ENCODE assay signal across 8 mouse cellular contexts in the genomic region with DNA sequence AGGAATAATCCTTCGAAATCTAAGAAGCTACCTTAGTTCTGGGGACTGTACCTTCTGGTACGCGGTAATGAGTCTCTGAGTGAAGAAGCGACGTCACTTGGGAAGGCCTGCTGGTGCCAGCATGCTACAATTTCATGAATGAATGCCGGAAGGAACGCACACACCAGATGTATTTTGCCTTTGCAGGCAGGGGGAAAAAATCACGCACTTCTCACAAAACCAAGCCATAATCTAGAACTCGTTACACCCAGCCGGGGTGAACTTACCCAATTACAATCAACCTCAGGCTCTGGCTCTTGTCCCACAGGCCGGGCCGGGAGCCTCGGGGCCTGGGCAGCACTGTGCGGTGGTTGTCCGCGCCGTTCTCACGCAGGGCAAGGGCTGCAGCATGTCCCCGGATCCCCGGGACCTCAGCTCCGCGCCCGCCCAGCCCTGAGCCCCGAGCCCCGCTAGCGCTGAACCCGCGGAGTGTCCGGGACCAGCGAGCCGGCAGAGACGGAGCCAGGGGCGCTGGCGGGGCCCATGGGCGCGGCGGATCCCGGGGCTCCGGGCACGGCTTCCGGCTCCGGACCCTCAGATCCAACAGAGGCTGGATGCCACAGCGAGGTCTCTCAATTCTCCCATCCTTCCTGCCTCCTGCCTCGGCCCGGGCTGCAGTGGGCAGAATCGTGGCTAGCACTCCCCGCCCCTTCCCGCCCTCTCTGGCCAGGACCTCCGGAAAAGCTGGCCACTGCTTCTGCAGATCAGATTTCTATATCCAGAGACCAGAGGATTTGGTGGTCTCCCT. TPM values are rescaled to one million over a fixed set of nuclear protein-coding genes. Genes with fewer than 3 reads are reported as not detected.
A peak's percentile ranks its signal among the peaks of the same experiment; 100 is the strongest.
DNase-seq lines count a peak whose midpoint lies in the region; ATAC-seq and TF ChIP-seq lines count a peak whose summit lies in the region.

No protein-coding gene starts in this region.

- H3K4me1 ChIP-seq in bone marrow macrophage, adult 2 months (ENCODE audit: control insufficient read depth, insufficient read depth, low read length) = no peaks in the 10 kb centered on the region
- 0 out of 4 replicates have a peak, but pooled peaks cover 0 to 6% of the 10 kb centered on the region in 2 experiments for H3K4me1 ChIP-seq in heart, embryonic 14.5 days (ENCODE audit: control insufficient read depth in 2 of 2, insufficient read depth in 2 of 2, low read length in 2 of 2)
- H3K4me1 ChIP-seq in kidney, postnatal 0 days (replicated peaks; ENCODE audit: insufficient read depth, low read length) = 0 out of 2 replicates have a peak, but pooled peaks cover 8% of the 10 kb centered on the region
- H3K4me1 ChIP-seq in liver, embryonic 14.5 days (replicated peaks; ENCODE audit: control insufficient read depth in 2 of 2, insufficient read depth in 2 of 2, low read length in 1 of 2) = peaks cover 0 to 2% of the 10 kb centered on the region in 2 experiments; a peak in 2 of 4 replicates
- H3K4me1 ChIP-seq in olfactory bulb, adult 2 months (ENCODE audit: control insufficient read depth, insufficient read depth, low read length) = no peaks in the 10 kb centered on the region

- DNase-seq in fibroblast of lung, adult 2 months (ENCODE audit: low read depth) = peak; percentile 29
- DNase-seq in kidney, postnatal 0 days (ENCODE audit: low spot score) = peak; percentile 54
- no peak for DNase-seq in liver, embryonic 14.5 days (ENCODE audit: low read depth in 3 of 3, low spot score in 3 of 3)
- DNase-seq in spleen, postnatal 36 days (ENCODE audit: low spot score in 2 of 2) = no peak

- H3K4me2 ChIP-seq in heart, embryonic 14.5 days (ENCODE audit: low read length) = peak overlapping the region; percentile 85
- peak overlapping the region; percentile 95 for H3K4me2 ChIP-seq in kidney, postnatal 0 days (ENCODE audit: low read length)
- peak overlapping the region; percentile 44 for H3K4me2 ChIP-seq in liver, embryonic 14.5 days (ENCODE audit: low read depth)

- peak overlapping the region; percentile 88 for H3ac ChIP-seq in C2C12 (ENCODE audit: control insufficient read depth, insufficient read length, low read depth)

- no peaks in the 10 kb centered on the region for H3K79me3 ChIP-seq in C2C12 (ENCODE audit: low read depth)

- peak overlapping the region; percentile 74 for H3K9ac ChIP-seq in heart, embryonic 14.5 days (ENCODE audit: low read length)
- H3K9ac ChIP-seq in kidney, postnatal 0 days (ENCODE audit: low read depth, low read length) = peak overlapping the region; percentile 79
- 0 out of 2 replicates have a peak overlapping the region, but pooled peaks have one; percentile 9 for H3K9ac ChIP-seq in liver, embryonic 14.5 days (replicated peaks)

- H3K36me3 ChIP-seq in C2C12 (ENCODE audit: control insufficient read depth, insufficient read depth) = no peaks in the 10 kb centered on the region
- H3K36me3 ChIP-seq in heart, embryonic 14.5 days (ENCODE audit: control insufficient read depth, insufficient read depth, low read length) = no peaks in the 10 kb centered on the region
- no peaks in the 10 kb centered on the region for H3K36me3 ChIP-seq in kidney, postnatal 0 days (ENCODE audit: insufficient read depth, low read length)
- no peaks in the 10 kb centered on the region for H3K36me3 ChIP-seq in liver, embryonic 14.5 days (replicated peaks; ENCODE audit: control insufficient read depth, insufficient read depth, low read depth)

- no peaks in the 10 kb centered on the region for H3K79me2 ChIP-seq in C2C12 (ENCODE audit: control insufficient read depth, insufficient read depth)

- no peak for TF ChIP-seq EP300 in liver, embryonic 14.5 days (IDR thresholded peaks at IDR 0.05; ENCODE audit: low read depth)

- WGBS in heart, embryonic 14.5 days = 5% methylated on average over 49 of the region's 49 CpGs
- WGBS in kidney, postnatal 0 days = 3% methylated on average over 49 of the region's 49 CpGs
- 8% methylated on average over 49 of the region's 49 CpGs for WGBS in liver, embryonic 14.5 days (ENCODE audit: insufficient replicate concordance)
- WGBS in olfactory bulb, adult 2 months = 4% methylated on average over 49 of the region's 49 CpGs

- H3K4me3 ChIP-seq in C2C12 (ENCODE audit: insufficient read depth, poor library complexity, severe bottlenecking) = peak overlapping the region; percentile 25
- H3K4me3 ChIP-seq in bone marrow macrophage, adult 2 months (ENCODE audit: insufficient read depth, low read length) = peak overlapping the region; percentile 59
- H3K4me3 ChIP-seq in heart, embryonic 14.5 days (ENCODE audit: control insufficient read depth in 1 of 2, insufficient read depth in 1 of 2, low read depth in 1 of 2, low read length in 2 of 2) = peak overlapping the region; percentile 74 to 79
- peak overlapping the region; percentile 69 for H3K4me3 ChIP-seq in kidney, postnatal 0 days (replicated peaks; ENCODE audit: low read depth, low read length)
- peak overlapping the region; percentile 24 to 51 for H3K4me3 ChIP-seq in liver, embryonic 14.5 days (ENCODE audit: insufficient read depth in 1 of 2, low read depth in 2 of 2, low read length in 2 of 2)
- peak overlapping the region; percentile 45 for H3K4me3 ChIP-seq in olfactory bulb, adult 2 months (ENCODE audit: insufficient read depth, low read depth, low read length)

- H3K27me3 ChIP-seq in C2C12 (ENCODE audit: control insufficient read depth, insufficient read depth, insufficient read length) = no peaks in the 10 kb centered on the region
- H3K27me3 ChIP-seq in heart, embryonic 14.5 days (ENCODE audit: control insufficient read depth, insufficient read depth, low read length) = no peaks in the 10 kb centered on the region
- no peaks in the 10 kb centered on the region for H3K27me3 ChIP-seq in kidney, postnatal 0 days (ENCODE audit: insufficient read depth, low read length)
- H3K27me3 ChIP-seq in liver, embryonic 14.5 days (ENCODE audit: control insufficient read depth, insufficient read depth, low read length) = no peaks in the 10 kb centered on the region

- no peaks in the 10 kb centered on the region for H3K9me3 ChIP-seq in heart, embryonic 14.5 days (ENCODE audit: control insufficient read depth, low read length)
- no peaks in the 10 kb centered on the region for H3K9me3 ChIP-seq in kidney, postnatal 0 days (replicated peaks; ENCODE audit: low read length)
- H3K9me3 ChIP-seq in liver, embryonic 14.5 days (ENCODE audit: control insufficient read depth, low read length) = no peaks in the 10 kb centered on the region

- TF ChIP-seq POLR2A in bone marrow macrophage, adult 2 months (IDR thresholded peaks at IDR 0.05; ENCODE audit: borderline replicate concordance, low read depth, low read length) = no peak
- no peak for TF ChIP-seq POLR2A in olfactory bulb, adult 2 months (IDR thresholded peaks at IDR 0.05; ENCODE audit: insufficient read depth, low read depth, low read length)

- no peak overlapping the region for H3K27ac ChIP-seq in bone marrow macrophage, adult 2 months (ENCODE audit: insufficient read depth, low read depth, low read length)
- H3K27ac ChIP-seq in heart, embryonic 14.5 days (replicated peaks in 1 of 2; ENCODE audit: control insufficient read depth in 1 of 2, insufficient read depth in 1 of 2, low read depth in 2 of 2, low read length in 2 of 2) = no peak overlapping the region
- H3K27ac ChIP-seq in kidney, postnatal 0 days = peak overlapping the region; percentile 80
- H3K27ac ChIP-seq in liver, embryonic 14.5 days = no peak overlapping the region
- no peak overlapping the region for H3K27ac ChIP-seq in olfactory bulb, adult 2 months (ENCODE audit: insufficient read depth, low read depth, low read length)

- TF ChIP-seq CTCF in C2C12 (IDR thresholded peaks at IDR 0.05; ENCODE audit: control insufficient read depth, insufficient read depth, insufficient read length) = no peak
- TF ChIP-seq CTCF in bone marrow macrophage, adult 2 months (IDR thresholded peaks at IDR 0.05; ENCODE audit: low read depth, low read length) = no peak
- no peak for TF ChIP-seq CTCF in kidney, postnatal 0 days (IDR thresholded peaks at IDR 0.05; ENCODE audit: low read depth)
- TF ChIP-seq CTCF in liver, embryonic 14.5 days (IDR thresholded peaks at IDR 0.05; ENCODE audit: low read depth) = no peak
- TF ChIP-seq CTCF in olfactory bulb, adult 2 months (IDR thresholded peaks at IDR 0.05; ENCODE audit: insufficient read depth, low read depth, low read length) = no peak

- peak; percentile 50; the same call in 1 of the 2 replicates for ATAC-seq in heart, embryonic 14.5 days (ENCODE audit: insufficient number of reproducible peaks, insufficient read depth, low FRiP score, low read depth)
- ATAC-seq in kidney, postnatal 0 days (replicated peaks; ENCODE audit: low FRiP score, low read depth) = peak; percentile 61
- ATAC-seq in liver, embryonic 14.5 days (ENCODE audit: insufficient read depth) = peak; percentile 26; the same call in 1 of the 2 replicates

RNA-seq across cellular contexts. Expression of a gene that starts 23.8 kb away (rescaled TPM):
- 3.5 TPM for polyA plus RNA-seq in C2C12 (2012; fragmentation: generic; extraction: Trizol)
- polyA plus RNA-seq in bone marrow macrophage, adult 2 months (2012; ENCODE audit: insufficient read depth, insufficient read length, missing spikeins) = 0.29 and 0.50 TPM in 2 replicates
- polyA plus RNA-seq in heart, embryonic 14.5 days (2014; fragmentation: Nextera tagmentation; extraction: Ambion mirVana) = 3.6 and 4.2 TPM in 2 replicates
- 52.3 and 57.8 TPM in 2 replicates for polyA plus RNA-seq in kidney, postnatal 0 days (2015; fragmentation: Nextera tagmentation; extraction: Ambion mirVana)
- 1.2 and 1.4 TPM in 2 replicates for polyA plus RNA-seq in liver, embryonic 14.5 days (2012; rRNA removed)
- 1.7 and 1.8 TPM in 2 replicates for polyA plus RNA-seq in liver, embryonic 14.5 days (2014; fragmentation: Nextera tagmentation; extraction: Ambion mirVana)
- not detected in 2 replicates for polyA plus RNA-seq in olfactory bulb, adult 2 months (2012; ENCODE audit: insufficient read depth, insufficient read length, low replicate concordance, missing spikeins)

RNA-seq across cellular contexts. Expression of a gene that starts 25.3 kb away (rescaled TPM):
- polyA plus RNA-seq in C2C12 (2012; fragmentation: generic; extraction: Trizol) = 0.07 TPM
- polyA plus RNA-seq in bone marrow macrophage, adult 2 months (2012; ENCODE audit: insufficient read depth, insufficient read length, missing spikeins) = 59.1 and 61.2 TPM in 2 replicates
- 0.76 and 1.1 TPM in 2 replicates for polyA plus RNA-seq in heart, embryonic 14.5 days (2014; fragmentation: Nextera tagmentation; extraction: Ambion mirVana)
- polyA plus RNA-seq in kidney, postnatal 0 days (2015; fragmentation: Nextera tagmentation; extraction: Ambion mirVana) = 3.6 and 3.9 TPM in 2 replicates
- 1.9 and 2.3 TPM in 2 replicates for polyA plus RNA-seq in liver, embryonic 14.5 days (2012; rRNA removed)
- polyA plus RNA-seq in liver, embryonic 14.5 days (2014; fragmentation: Nextera tagmentation; extraction: Ambion mirVana) = 3.7 and 5.4 TPM in 2 replicates
- not detected in 2 replicates for polyA plus RNA-seq in olfactory bulb, adult 2 months (2012; ENCODE audit: insufficient read depth, insufficient read length, low replicate concordance, missing spikeins)

RNA-seq across cellular contexts. Expression of a gene that starts 50.1 kb away (rescaled TPM):
- polyA plus RNA-seq in C2C12 (2012; fragmentation: generic; extraction: Trizol) = not detected
- not detected in 2 replicates for polyA plus RNA-seq in bone marrow macrophage, adult 2 months (2012; ENCODE audit: insufficient read depth, insufficient read length, missing spikeins)
- polyA plus RNA-seq in heart, embryonic 14.5 days (2014; fragmentation: Nextera tagmentation; extraction: Ambion mirVana) = not detected in 2 replicates
- 0.43 and 0.71 TPM in 2 replicates for polyA plus RNA-seq in kidney, postnatal 0 days (2015; fragmentation: Nextera tagmentation; extraction: Ambion mirVana)
- polyA plus RNA-seq in liver, embryonic 14.5 days (2012; rRNA removed) = 0.20 TPM in 1 of 2 replicates, not detected in the other
- polyA plus RNA-seq in liver, embryonic 14.5 days (2014; fragmentation: Nextera tagmentation; extraction: Ambion mirVana) = 7.0 and 9.7 TPM in 2 replicates
- polyA plus RNA-seq in olfactory bulb, adult 2 months (2012; ENCODE audit: insufficient read depth, insufficient read length, low replicate concordance, missing spikeins) = not detected in 2 replicates

RNA-seq across cellular contexts. Expression of a gene that starts 52.6 kb away (rescaled TPM):
- 0.04 TPM for polyA plus RNA-seq in C2C12 (2012; fragmentation: generic; extraction: Trizol)
- polyA plus RNA-seq in bone marrow macrophage, adult 2 months (2012; ENCODE audit: insufficient read depth, insufficient read length, missing spikeins) = 13.9 and 14.3 TPM in 2 replicates
- polyA plus RNA-seq in heart, embryonic 14.5 days (2014; fragmentation: Nextera tagmentation; extraction: Ambion mirVana) = 3.0 and 3.3 TPM in 2 replicates
- 4.6 and 4.7 TPM in 2 replicates for polyA plus RNA-seq in kidney, postnatal 0 days (2015; fragmentation: Nextera tagmentation; extraction: Ambion mirVana)
- polyA plus RNA-seq in liver, embryonic 14.5 days (2012; rRNA removed) = 0.40 and 0.61 TPM in 2 replicates
- polyA plus RNA-seq in liver, embryonic 14.5 days (2014; fragmentation: Nextera tagmentation; extraction: Ambion mirVana) = 0.38 and 1.3 TPM in 2 replicates
- not detected in 2 replicates for polyA plus RNA-seq in olfactory bulb, adult 2 months (2012; ENCODE audit: insufficient read depth, insufficient read length, low replicate concordance, missing spikeins)

Comparison
In these comparisons a context has a peak if more than half of its experiments do, and no peak if none do; other contexts are left out.
1. H3K4me3 ChIP-seq: peak in every context shown above with its lines; median percentile 76 in heart, embryonic 14.5 days; 69 in kidney, postnatal 0 days; 59 in bone marrow macrophage, adult 2 months; 45 in olfactory bulb, adult 2 months; 38 in liver, embryonic 14.5 days; 25 in C2C12.
2. DNase-seq: peak in fibroblast of lung, adult 2 months (single experiment) and kidney, postnatal 0 days (single experiment); none in liver, embryonic 14.5 days (0 of 3) and spleen, postnatal 36 days (0 of 2).
3. H3K4me2 ChIP-seq: peak in every context shown above with its lines; median percentile 95 in kidney, postnatal 0 days; 85 in heart, embryonic 14.5 days; 44 in liver, embryonic 14.5 days.
4. H3K9ac ChIP-seq: peak in every context shown above with its lines; median percentile 79 in kidney, postnatal 0 days; 74 in heart, embryonic 14.5 days; 9 in liver, embryonic 14.5 days.
5. Peak in every context shown above with its lines, with median percentiles within 50 percentile points of each other: ATAC-seq.